Comparison of ENCODE assay signal across 18 mouse cellular contexts in the genomic region with DNA sequence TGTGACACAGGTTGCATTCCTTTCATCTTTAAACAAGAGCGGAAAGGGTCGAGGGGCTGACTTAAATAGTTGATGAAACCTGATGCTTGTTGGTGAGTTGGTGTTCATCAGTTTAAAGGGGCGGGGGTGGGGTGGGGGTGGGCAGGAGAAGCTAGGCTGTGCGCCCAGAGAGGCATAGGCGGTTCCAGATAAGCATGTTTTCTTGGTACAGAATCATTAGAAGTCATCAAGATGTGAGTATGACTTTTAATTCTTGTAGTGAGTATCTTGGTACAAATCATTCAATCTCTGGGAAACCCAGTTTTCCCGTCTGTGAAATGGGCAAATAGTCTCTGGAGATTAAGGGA. TPM values are rescaled to one million over a fixed set of nuclear protein-coding genes. Genes with fewer than 3 reads are reported as not detected.
DNase-seq lines count a peak whose midpoint lies in the region; ATAC-seq and TF ChIP-seq lines count a peak whose summit lies in the region.
"Had no signal": no experiment of that assay in that cellular context is flagged by ENCODE, and none has a peak within 500 bp of the region (broad histone marks: within the 10 kb centered on the region; RNA-seq: fewer than 3 reads in every experiment).

No protein-coding gene starts in this region.

- no peak for DNase-seq in kidney, adult 8-10 months
- DNase-seq in embryonic facial prominence, embryonic 10.5 days (ENCODE audit: low spot score), result no peak
- no peak for DNase-seq in liver, embryonic 14.5 days (ENCODE audit: low read depth in 3 of 3, low spot score in 3 of 3)
- no peak for DNase-seq in yolk sac, embryonic 10.5 days (ENCODE audit: low spot score)
- no peak for DNase-seq in gastrocnemius, adult 8-10 months (ENCODE audit: low spot score in 2 of 2)
- DNase-seq: adrenal gland, postnatal 10 days; B cell, adult 2 months; cerebellum, adult 11-12 months; cerebellum, postnatal 14 days; gastrocnemius, postnatal 14 days had no signal

- peak overlapping the region; percentile 71; the same call in 1 of the 2 replicates for H3K27ac ChIP-seq in kidney, embryonic 15.5 days
- H3K27ac ChIP-seq in ES-Bruce4 (ENCODE audit: insufficient read depth, low read length), result no peak overlapping the region
- no peak overlapping the region for H3K27ac ChIP-seq in embryonic facial prominence, embryonic 10.5 days (replicated peaks)
- no peak overlapping the region for H3K27ac ChIP-seq in liver, embryonic 14.5 days
- H3K27ac ChIP-seq: forebrain, embryonic 12.5 days; hindbrain, embryonic 10.5 days had no signal

- 35% methylated on average over 6 of the region's 6 CpGs for WGBS in kidney, embryonic 15.5 days
- whole genome bisulfite sequencing in embryonic facial prominence, embryonic 10.5 days, result 53% methylated on average over 6 of the region's 6 CpGs
- 27% methylated on average over 6 of the region's 6 CpGs for WGBS in liver, embryonic 14.5 days (ENCODE audit: insufficient replicate concordance)

- TF ChIP-seq EP300 in ES-Bruce4 (IDR thresholded peaks at IDR 0.05; ENCODE audit: insufficient read depth, low read depth, low read length), result no peak
- TF ChIP-seq EP300 in liver, embryonic 14.5 days (IDR thresholded peaks at IDR 0.05; ENCODE audit: low read depth), result no peak

- no peak for TF ChIP-seq CTCF in ES-Bruce4 (IDR thresholded peaks at IDR 0.05; ENCODE audit: low read depth, low read length)
- TF ChIP-seq CTCF in liver, embryonic 14.5 days (IDR thresholded peaks at IDR 0.05; ENCODE audit: low read depth), result no peak

- H3K9ac ChIP-seq in kidney, embryonic 15.5 days, result no peak overlapping the region
- H3K9ac ChIP-seq in ES-Bruce4 (ENCODE audit: low read depth, poor library complexity, severe bottlenecking), result 0 out of 2 replicates have a peak overlapping the region, but pooled peaks have one; percentile 31
- H3K9ac ChIP-seq in liver, embryonic 14.5 days (replicated peaks), result no peak overlapping the region
- H3K9ac ChIP-seq: forebrain, embryonic 12.5 days; heart, embryonic 15.5 days; limb, embryonic 12.5 days had no signal

- peak overlapping the region; percentile 85; the same call in 1 of the 2 replicates for H3K4me2 ChIP-seq in kidney, embryonic 15.5 days
- H3K4me2 ChIP-seq in liver, embryonic 14.5 days (ENCODE audit: low read depth), result peak overlapping the region; percentile 98

- no peak for TF ChIP-seq POLR2A in ES-Bruce4 (IDR thresholded peaks at IDR 0.05; ENCODE audit: insufficient read depth, low read length)

- no peaks in the 10 kb centered on the region; the same call in 1 of the 2 replicates for H3K9me3 ChIP-seq in kidney, embryonic 15.5 days (replicated peaks)
- no peaks in the 10 kb centered on the region for H3K9me3 ChIP-seq in ES-Bruce4 (replicated peaks; ENCODE audit: control insufficient read depth, insufficient read depth, low read length, poor library complexity, severe bottlenecking)
- H3K9me3 ChIP-seq in embryonic facial prominence, embryonic 10.5 days, result no peaks in the 10 kb centered on the region
- H3K9me3 ChIP-seq in liver, embryonic 14.5 days (ENCODE audit: control insufficient read depth, low read length), result no peaks in the 10 kb centered on the region
- H3K9me3 ChIP-seq: forebrain, embryonic 12.5 days; limb, embryonic 12.5 days had no signal

- H3K27me3 ChIP-seq in kidney, embryonic 15.5 days, result no peaks in the 10 kb centered on the region
- H3K27me3 ChIP-seq in ES-Bruce4 (ENCODE audit: control insufficient read depth, insufficient read depth, low read length, poor library complexity, severe bottlenecking), result no peaks in the 10 kb centered on the region
- no peaks in the 10 kb centered on the region for H3K27me3 ChIP-seq in embryonic facial prominence, embryonic 10.5 days (replicated peaks; ENCODE audit: low read depth, poor library complexity, severe bottlenecking)
- H3K27me3 ChIP-seq in liver, embryonic 14.5 days (ENCODE audit: control insufficient read depth, insufficient read depth, low read length), result no peaks in the 10 kb centered on the region
- H3K27me3 ChIP-seq: forebrain, embryonic 12.5 days; heart, embryonic 15.5 days; limb, embryonic 12.5 days had no signal

- peaks cover 20% of the 10 kb centered on the region for H3K4me1 ChIP-seq in kidney, embryonic 15.5 days
- peaks cover 1% of the 10 kb centered on the region for H3K4me1 ChIP-seq in ES-Bruce4 (ENCODE audit: control insufficient read depth, insufficient read depth, low read length)
- peaks cover 38% of the 10 kb centered on the region for H3K4me1 ChIP-seq in embryonic facial prominence, embryonic 10.5 days
- H3K4me1 ChIP-seq in liver, embryonic 14.5 days (replicated peaks; ENCODE audit: control insufficient read depth in 2 of 2, insufficient read depth in 2 of 2, low read length in 1 of 2), result peaks cover 13 to 15% of the 10 kb centered on the region in 2 experiments

- H3K36me3 ChIP-seq in kidney, embryonic 15.5 days, result no peaks in the 10 kb centered on the region
- peaks cover 3% of the 10 kb centered on the region; the same call in 1 of the 2 replicates for H3K36me3 ChIP-seq in ES-Bruce4 (ENCODE audit: control insufficient read depth, insufficient read depth, low read length, poor library complexity, severe bottlenecking)
- no peaks in the 10 kb centered on the region for H3K36me3 ChIP-seq in embryonic facial prominence, embryonic 10.5 days (replicated peaks)
- no peaks in the 10 kb centered on the region for H3K36me3 ChIP-seq in liver, embryonic 14.5 days (replicated peaks; ENCODE audit: control insufficient read depth, insufficient read depth, low read depth)
- H3K36me3 ChIP-seq: forebrain, embryonic 12.5 days; heart, embryonic 15.5 days; hindbrain, embryonic 10.5 days; limb, embryonic 12.5 days had no signal

- no peak for ATAC-seq in kidney, embryonic 15.5 days (replicated peaks; ENCODE audit: low FRiP score)
- ATAC-seq in liver, embryonic 14.5 days (ENCODE audit: insufficient read depth), result no peak
- ATAC-seq: lung, postnatal 0 days; midbrain, embryonic 16.5 days had no signal

- no peak overlapping the region; the same call in 1 of the 2 replicates for H3K4me3 ChIP-seq in kidney, embryonic 15.5 days (replicated peaks)
- H3K4me3 ChIP-seq in ES-Bruce4 (ENCODE audit: low read depth, low read length), result no peak overlapping the region
- 0 out of 2 replicates have a peak overlapping the region, but pooled peaks have one; percentile 6 for H3K4me3 ChIP-seq in embryonic facial prominence, embryonic 10.5 days
- no peak overlapping the region for H3K4me3 ChIP-seq in liver, embryonic 14.5 days (ENCODE audit: insufficient read depth in 1 of 2, low read depth in 2 of 2, low read length in 2 of 2)

RNA-seq across cellular contexts. Expression of a gene that starts 1.6 kb away (rescaled TPM):
- 3.2 and 3.7 TPM in 2 replicates for polyA plus RNA-seq in kidney, embryonic 15.5 days (2015; fragmentation: Nextera tagmentation; extraction: Ambion mirVana)
- 8.7 and 9.2 TPM in 2 replicates for polyA plus RNA-seq in ES-Bruce4 (2011; ENCODE audit: insufficient read depth, insufficient read length, low read depth, missing spikeins)
- 5.5 and 6.1 TPM in 2 replicates for polyA plus RNA-seq in embryonic facial prominence, embryonic 10.5 days (2016; fragmentation: Nextera tagmentation; extraction: Ambion mirVana)
- 0.52 and 0.89 TPM in 2 replicates for polyA plus RNA-seq in liver, embryonic 14.5 days (2012; rRNA removed)
- 0.64 and 0.77 TPM in 2 replicates for polyA plus RNA-seq in liver, embryonic 14.5 days (2014; fragmentation: Nextera tagmentation; extraction: Ambion mirVana)
- total RNA-seq in gastrocnemius, adult 8-10 months (2022), result under 1 TPM; 0.29 to 0.61 (median 0.40) TPM

RNA-seq across cellular contexts. Expression of a gene that starts 40.7 kb away (rescaled TPM):
- 150 and 151 TPM in 2 replicates for polyA plus RNA-seq in kidney, embryonic 15.5 days (2015; fragmentation: Nextera tagmentation; extraction: Ambion mirVana)
- 434 and 464 TPM in 2 replicates for polyA plus RNA-seq in ES-Bruce4 (2011; ENCODE audit: insufficient read depth, insufficient read length, low read depth, missing spikeins)
- polyA plus RNA-seq in embryonic facial prominence, embryonic 10.5 days (2016; fragmentation: Nextera tagmentation; extraction: Ambion mirVana), result 259 and 278 TPM in 2 replicates
- 22.1 and 41.4 TPM in 2 replicates for polyA plus RNA-seq in liver, embryonic 14.5 days (2012; rRNA removed)
- polyA plus RNA-seq in liver, embryonic 14.5 days (2014; fragmentation: Nextera tagmentation; extraction: Ambion mirVana), result 54.7 and 60.4 TPM in 2 replicates
- 10 to 100 TPM; 13.3 to 16.7 (median 15.2) TPM for total RNA-seq in gastrocnemius, adult 8-10 months (2022)
